Mouse (Mus musculus): ENCODE data around the gene Tmem145.

- TF ChIP-seq POLR2A (IDR thresholded peaks at IDR 0.05; ENCODE audit: control insufficient read depth, low read depth, low read length): no peak
- no peak for TF ChIP-seq CTCF (IDR thresholded peaks at IDR 0.05; ENCODE audit: control insufficient read depth, insufficient read depth, insufficient replicate concordance, low read depth, low read length)
These were observed 41.7 kb upstream of the Tmem145 start for GRCm38 (mm10) chr7:25263968-25264870.
